Comparison of ENCODE assay signal across 19 mouse cellular contexts in the genomic region with DNA sequence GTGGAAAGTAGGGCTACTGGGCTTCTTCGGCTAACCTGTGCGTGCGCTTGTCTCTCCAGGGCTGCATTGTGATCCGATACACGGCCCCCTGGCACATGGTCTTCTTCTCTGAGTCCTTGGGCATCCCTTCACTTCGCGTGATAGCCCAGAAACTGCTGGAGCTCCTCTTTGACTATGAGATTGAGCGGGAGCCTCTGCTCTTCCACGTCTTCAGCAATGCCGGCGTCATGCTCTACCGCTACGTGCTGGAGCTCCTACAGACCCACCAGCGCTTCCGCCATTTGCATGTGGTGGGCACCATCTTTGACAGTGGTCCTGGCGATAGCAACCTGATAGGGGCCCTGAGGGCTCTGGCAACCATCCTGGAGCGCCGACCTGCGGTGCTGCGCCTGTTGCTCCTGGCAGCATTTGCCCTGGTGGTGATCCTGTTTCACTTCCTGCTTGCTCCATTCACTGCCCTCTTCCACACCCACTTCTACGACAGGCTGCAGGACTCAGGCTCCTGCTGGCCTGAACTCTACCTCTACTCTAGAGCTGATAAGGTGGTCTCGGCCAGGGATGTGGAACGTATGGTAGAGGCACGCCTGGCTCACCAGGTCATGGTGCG. TPM values are rescaled to one million over a fixed set of nuclear protein-coding genes. Genes with fewer than 3 reads are reported as not detected.
DNase-seq lines count a peak whose midpoint lies in the region; ATAC-seq and TF ChIP-seq lines count a peak whose summit lies in the region.
"Had no signal": no experiment of that assay in that cellular context is flagged by ENCODE, and none has a peak within 500 bp of the region (broad histone marks: within the 10 kb centered on the region; RNA-seq: fewer than 3 reads in every experiment).

No protein-coding gene starts in this region.

- H3K36me3 ChIP-seq in forebrain, embryonic 10.5 days (replicated peaks) = peaks cover 21% of the 10 kb centered on the region
- H3K36me3 ChIP-seq in forebrain, embryonic 16.5 days (ENCODE audit: control insufficient read depth, insufficient read depth) = peaks cover 5% of the 10 kb centered on the region
- peaks cover 23% of the 10 kb centered on the region for H3K36me3 ChIP-seq in E14TG2a.4 (ENCODE audit: insufficient read depth, low read length)

- no peak for DNase-seq in forebrain, embryonic 10.5 days (ENCODE audit: extremely low spot score, low spot score)
- peak; percentile 54 for DNase-seq in ZHBTc4 (ENCODE audit: low read depth, low spot score)
- DNase-seq in frontal cortex, postnatal 36 days (ENCODE audit: low spot score in 2 of 2) = no peak
- DNase-seq in left cerebral cortex, adult 2 months (ENCODE audit: extremely low spot score in 1 of 2, low spot score in 2 of 2) = no peak
- DNase-seq: cerebellum, adult 11-12 months had no signal

- no peak overlapping the region for H3K4me2 ChIP-seq in forebrain, embryonic 16.5 days (ENCODE audit: low read length)
- H3K4me2 ChIP-seq: heart, embryonic 15.5 days; hindbrain, embryonic 12.5 days; liver, embryonic 12.5 days; midbrain, embryonic 13.5 days; neural tube, embryonic 13.5 days had no signal

- peaks cover 58% of the 10 kb centered on the region for H3K27me3 ChIP-seq in forebrain, embryonic 10.5 days (ENCODE audit: poor library complexity, severe bottlenecking)
- no peaks in the 10 kb centered on the region for H3K27me3 ChIP-seq in forebrain, embryonic 16.5 days (replicated peaks; ENCODE audit: control insufficient read depth, insufficient read depth, low read length)
- H3K27me3 ChIP-seq in E14TG2a.4 (ENCODE audit: insufficient read depth, low read length) = no peaks in the 10 kb centered on the region
- H3K27me3 ChIP-seq: heart, embryonic 15.5 days had no signal

- intact Hi-C loops in left cerebral cortex, adult 2 months (cut with DNase I) = no loop called here

- TF ChIP-seq CTCF in E14TG2a.4 (conservative IDR thresholded peaks at IDR 0.05; ENCODE audit: low read length) = no peak
- no peak for TF ChIP-seq CTCF in left cerebral cortex, adult 2 months (IDR thresholded peaks at IDR 0.05)

- H3K9me3 ChIP-seq in forebrain, embryonic 10.5 days = no peaks in the 10 kb centered on the region
- H3K9me3 ChIP-seq in forebrain, embryonic 16.5 days (ENCODE audit: control insufficient read depth, low read length) = no peaks in the 10 kb centered on the region
- no peaks in the 10 kb centered on the region for H3K9me3 ChIP-seq in E14TG2a.4 (ENCODE audit: low read length)
- H3K9me3 ChIP-seq: heart, embryonic 10.5 days; heart, embryonic 15.5 days; hindbrain, embryonic 12.5 days; liver, embryonic 12.5 days; midbrain, embryonic 13.5 days; neural tube, embryonic 13.5 days had no signal

- no peak overlapping the region for H3K9ac ChIP-seq in forebrain, embryonic 16.5 days (replicated peaks; ENCODE audit: low read depth, low read length)
- H3K9ac ChIP-seq: heart, embryonic 15.5 days; hindbrain, embryonic 12.5 days; liver, embryonic 12.5 days; liver, postnatal 0 days; midbrain, embryonic 13.5 days; neural tube, embryonic 13.5 days had no signal

- 88% methylated on average over 25 of the region's 25 CpGs for WGBS in forebrain, embryonic 10.5 days
- 90% methylated on average over 25 of the region's 25 CpGs for WGBS in forebrain, embryonic 16.5 days

- H3K27ac ChIP-seq in forebrain, embryonic 10.5 days = 0 out of 2 replicates have a peak overlapping the region, but pooled peaks have one; percentile 35
- H3K27ac ChIP-seq in forebrain, embryonic 16.5 days (ENCODE audit: low read length) = no peak overlapping the region
- H3K27ac ChIP-seq in left cerebral cortex, adult 2 months = no peak overlapping the region
- H3K27ac ChIP-seq: heart, embryonic 10.5 days; heart, embryonic 15.5 days; hindbrain, embryonic 12.5 days; hindbrain, postnatal 0 days; liver, embryonic 12.5 days; midbrain, embryonic 13.5 days; neural tube, embryonic 13.5 days had no signal

- no peak overlapping the region for H3K4me3 ChIP-seq in forebrain, embryonic 10.5 days
- no peak overlapping the region for H3K4me3 ChIP-seq in forebrain, embryonic 16.5 days (replicated peaks; ENCODE audit: low read length)
- peak overlapping the region; percentile 70 for H3K4me3 ChIP-seq in E14TG2a.4 (replicated peaks; ENCODE audit: low read length)
- H3K4me3 ChIP-seq in left cerebral cortex, adult 2 months = no peak overlapping the region
- H3K4me3 ChIP-seq: heart, embryonic 10.5 days; heart, embryonic 15.5 days; hindbrain, embryonic 12.5 days; liver, embryonic 12.5 days; midbrain, embryonic 13.5 days; neural tube, embryonic 13.5 days had no signal

- peaks cover 40% of the 10 kb centered on the region for H3K4me1 ChIP-seq in forebrain, embryonic 10.5 days
- no peaks in the 10 kb centered on the region for H3K4me1 ChIP-seq in forebrain, embryonic 16.5 days (replicated peaks; ENCODE audit: control insufficient read depth, insufficient read depth, low read length)
- H3K4me1 ChIP-seq in E14TG2a.4 (replicated peaks; ENCODE audit: low read depth, low read length) = peaks cover 56% of the 10 kb centered on the region
- H3K4me1 ChIP-seq: heart, embryonic 15.5 days; liver, embryonic 12.5 days had no signal

- no peak for ATAC-seq in forebrain, embryonic 16.5 days
- 0 out of 2 replicates have a peak, but pooled peaks have one; percentile 23 for ATAC-seq in megakaryocyte progenitor cell, adult 5-6 weeks (replicated peaks; ENCODE audit: poor library complexity)
- ATAC-seq: liver, embryonic 12.5 days; midbrain, embryonic 13.5 days had no signal

RNA-seq across cellular contexts. Expression of a gene that starts 16.0 kb away (rescaled TPM):
- 0.15 and 0.53 TPM in 2 replicates for polyA plus RNA-seq in forebrain, embryonic 10.5 days (2016; fragmentation: Nextera tagmentation; extraction: Ambion mirVana)
- 0.65 and 0.68 TPM in 2 replicates for polyA plus RNA-seq in forebrain, embryonic 16.5 days (2015; fragmentation: Nextera tagmentation; extraction: Ambion mirVana)
- total RNA-seq in megakaryocyte progenitor cell, adult 5-6 weeks (2015) = not detected in 2 replicates
- total RNA-seq in megakaryocyte progenitor cell, adult 5-6 weeks (2017) = not detected in 2 replicates
- total RNA-seq in left cerebral cortex, adult 2 months (2021) = under 1 TPM in 1 of 2 experiments, not detected in 1; 0.63 TPM
- total RNA-seq: gastrocnemius, adult 8-10 months; heart, postnatal 25 days; megakaryocyte-erythroid progenitor cell, adult 5-6 weeks had no signal
- polyA plus RNA-seq: liver, postnatal 0 days had no signal

RNA-seq across cellular contexts. Expression of a gene that starts 16.2 kb away (rescaled TPM):
- polyA plus RNA-seq in forebrain, embryonic 10.5 days (2016; fragmentation: Nextera tagmentation; extraction: Ambion mirVana) = 7.3 and 7.8 TPM in 2 replicates
- 5.3 and 6.2 TPM in 2 replicates for polyA plus RNA-seq in forebrain, embryonic 16.5 days (2015; fragmentation: Nextera tagmentation; extraction: Ambion mirVana)
- total RNA-seq in megakaryocyte progenitor cell, adult 5-6 weeks (2015) = 6.2 and 8.5 TPM in 2 replicates
- total RNA-seq in megakaryocyte progenitor cell, adult 5-6 weeks (2017) = 1.7 and 4.9 TPM in 2 replicates
- total RNA-seq in left cerebral cortex, adult 2 months (2021) = 1 to 10 TPM; 5.0 to 5.4 TPM
- total RNA-seq: megakaryocyte-erythroid progenitor cell, adult 5-6 weeks had no signal
